Mouse (Mus musculus): ENCODE data around the gene Rptor. TPM values are rescaled to one million over a fixed set of nuclear protein-coding genes. Genes with fewer than 3 reads are reported as not detected.

The Rptor gene
- polyA plus RNA-seq, 1 experiment from 2014 or later: 10.8 TPM

DNA sequence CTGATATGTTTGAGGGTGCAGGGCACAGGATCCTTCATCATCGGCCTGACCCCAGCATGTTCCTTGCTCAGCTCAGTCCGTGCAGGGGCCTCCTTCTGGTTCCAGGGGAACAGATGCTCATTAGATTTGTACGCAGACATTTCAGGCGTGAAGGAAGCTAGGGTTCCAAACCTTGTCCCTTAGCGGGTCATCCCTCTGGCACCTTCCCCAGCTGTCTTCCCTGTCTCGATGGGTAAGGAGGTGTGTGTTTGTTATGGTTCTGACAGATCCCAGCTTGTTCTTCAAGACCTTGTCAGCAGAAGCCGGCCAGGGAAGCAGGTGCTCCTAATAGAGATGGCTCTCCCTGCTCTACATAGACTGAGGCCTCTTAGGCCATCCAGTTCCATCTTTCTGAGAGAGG lies 37.7 kb upstream of the Rptor start:
- H3K36me3 ChIP-seq (ENCODE audit: control insufficient read depth, insufficient read depth, low read length): no peaks in the 10 kb centered on the region
- H3K27ac ChIP-seq (replicated peaks; ENCODE audit: low read depth, low read length): peak overlapping the region; percentile 66; the same call in 1 of the 2 replicates
- H3K9ac ChIP-seq (replicated peaks; ENCODE audit: low read length): no peak overlapping the region
- no peak overlapping the region for H3K4me2 ChIP-seq (ENCODE audit: low read length)
- DNase-seq (no peak), ATAC-seq (ENCODE audit: low FRiP score, low TSS enrichment) (no peak)
- H3K4me3 ChIP-seq (replicated peaks; ENCODE audit: low read depth, low read length): no peak overlapping the region
- 48% methylated on average over 7 of the region's 7 CpGs for WGBS
- no peaks in the 10 kb centered on the region for H3K9me3 ChIP-seq (ENCODE audit: control insufficient read depth, low read length)
- 0 out of 2 replicates have a peak, but pooled peaks cover 3% of the 10 kb centered on the region for H3K27me3 ChIP-seq (ENCODE audit: control insufficient read depth, insufficient read depth, low read length)
- H3K4me1 ChIP-seq (ENCODE audit: control insufficient read depth, insufficient read depth, low read length): peaks cover 20% of the 10 kb centered on the region; the same call in 1 of the 2 replicates

DNA sequence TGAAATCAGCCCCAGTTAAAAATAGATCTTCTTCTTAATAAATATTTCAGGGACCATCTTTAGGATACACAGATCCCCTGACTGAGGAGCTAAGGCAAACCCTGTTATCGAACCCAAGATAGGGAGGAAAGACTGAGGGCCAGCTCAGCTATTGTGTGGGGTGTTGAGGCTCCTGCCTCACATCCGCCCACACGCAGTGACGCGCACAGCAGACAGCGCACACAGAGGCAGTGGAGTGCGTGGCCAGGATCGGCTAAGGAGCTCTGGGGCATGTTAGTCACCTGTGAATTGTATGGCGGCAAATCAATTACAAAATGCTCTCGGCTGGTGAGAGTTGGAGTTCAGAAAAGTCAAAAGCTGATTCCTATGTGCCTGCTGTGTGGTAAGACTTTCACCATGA lies 37.0 kb upstream of the Rptor start:
- ATAC-seq (ENCODE audit: low FRiP score, low TSS enrichment) (no peak), DNase-seq (peak; percentile 69)
- Histone ChIP-seq H3K27ac (replicated peaks; ENCODE audit: low read depth, low read length) (peak overlapping the region; percentile 66; the same call in 1 of the 2 replicates), H3K27me3 (ENCODE audit: control insufficient read depth, insufficient read depth, low read length) (no peaks in the 10 kb centered on the region), H3K9ac (replicated peaks; ENCODE audit: low read length) (no peak overlapping the region), H3K4me2 (ENCODE audit: low read length) (no peak overlapping the region), H3K4me1 (ENCODE audit: control insufficient read depth, insufficient read depth, low read length) (peaks cover 20% of the 10 kb centered on the region; the same call in 1 of the 2 replicates), H3K9me3 (ENCODE audit: control insufficient read depth, low read length) (no peaks in the 10 kb centered on the region), H3K4me3 (replicated peaks; ENCODE audit: low read depth, low read length) (no peak overlapping the region), H3K36me3 (ENCODE audit: control insufficient read depth, insufficient read depth, low read length) (no peaks in the 10 kb centered on the region)
- 29% methylated on average over 10 of the region's 10 CpGs for WGBS

- H3K4me3 ChIP-seq (replicated peaks; ENCODE audit: low read depth, low read length): no peak overlapping the region
- H3K27ac ChIP-seq (replicated peaks; ENCODE audit: low read depth, low read length): no peak overlapping the region
- H3K9me3 ChIP-seq (ENCODE audit: control insufficient read depth, low read length): no peaks in the 10 kb centered on the region
- WGBS: 56% methylated on average over 5 of the region's 5 CpGs
- ATAC-seq (ENCODE audit: low FRiP score, low TSS enrichment) (no peak), DNase-seq (no peak)
- H3K27me3 ChIP-seq (ENCODE audit: control insufficient read depth, insufficient read depth, low read length): no peaks in the 10 kb centered on the region
- no peak overlapping the region for H3K9ac ChIP-seq (replicated peaks; ENCODE audit: low read length)
- H3K4me2 ChIP-seq (ENCODE audit: low read length): no peak overlapping the region
- H3K4me1 ChIP-seq (ENCODE audit: control insufficient read depth, insufficient read depth, low read length): peaks cover 20% of the 10 kb centered on the region; the same call in 1 of the 2 replicates
- no peaks in the 10 kb centered on the region for H3K36me3 ChIP-seq (ENCODE audit: control insufficient read depth, insufficient read depth, low read length)
Observed at GRCm38 (mm10) chr11:119566188-119566587, 36.5 kb upstream of the Rptor start.

- Histone ChIP-seq H3K4me1 (ENCODE audit: control insufficient read depth, insufficient read depth, low read length) (peaks cover 9% of the 10 kb centered on the region), H3K9me3 (ENCODE audit: control insufficient read depth, low read length) (no peaks in the 10 kb centered on the region), H3K27me3 (ENCODE audit: control insufficient read depth, insufficient read depth, low read length) (no peaks in the 10 kb centered on the region), H3K4me3 (replicated peaks; ENCODE audit: low read depth, low read length) (no peak overlapping the region), H3K4me2 (ENCODE audit: low read length) (no peak overlapping the region), H3K9ac (replicated peaks; ENCODE audit: low read length) (no peak overlapping the region), H3K27ac (replicated peaks; ENCODE audit: low read depth, low read length) (0 out of 2 replicates have a peak overlapping the region, but pooled peaks have one; percentile 22), H3K36me3 (ENCODE audit: control insufficient read depth, insufficient read depth, low read length) (no peaks in the 10 kb centered on the region)
- ATAC-seq (ENCODE audit: low FRiP score, low TSS enrichment): no peak
- no peak for DNase-seq
- 30% methylated on average over 15 of the region's 15 CpGs for WGBS
Observed at GRCm38 (mm10) chr11:119572316-119573010, 30.2 kb upstream of the Rptor start.

GRCm38 (mm10) chr11:119576855-119577254 lies 25.9 kb upstream of the Rptor start:
- H3K9me3 ChIP-seq (ENCODE audit: control insufficient read depth, low read length): no peaks in the 10 kb centered on the region
- H3K9ac ChIP-seq (replicated peaks; ENCODE audit: low read length): 0 out of 2 replicates have a peak overlapping the region, but pooled peaks have one; percentile 2
- peaks cover 9% of the 10 kb centered on the region for H3K4me1 ChIP-seq (ENCODE audit: control insufficient read depth, insufficient read depth, low read length)
- no peak overlapping the region for H3K27ac ChIP-seq (replicated peaks; ENCODE audit: low read depth, low read length)
- 13% methylated on average over 4 of the region's 4 CpGs for WGBS
- ATAC-seq (ENCODE audit: low FRiP score, low TSS enrichment): no peak
- DNase-seq: no peak
- H3K4me2 ChIP-seq (ENCODE audit: low read length): no peak overlapping the region
- no peaks in the 10 kb centered on the region for H3K36me3 ChIP-seq (ENCODE audit: control insufficient read depth, insufficient read depth, low read length)
- no peaks in the 10 kb centered on the region for H3K27me3 ChIP-seq (ENCODE audit: control insufficient read depth, insufficient read depth, low read length)
- H3K4me3 ChIP-seq (replicated peaks; ENCODE audit: low read depth, low read length): no peak overlapping the region

DNA sequence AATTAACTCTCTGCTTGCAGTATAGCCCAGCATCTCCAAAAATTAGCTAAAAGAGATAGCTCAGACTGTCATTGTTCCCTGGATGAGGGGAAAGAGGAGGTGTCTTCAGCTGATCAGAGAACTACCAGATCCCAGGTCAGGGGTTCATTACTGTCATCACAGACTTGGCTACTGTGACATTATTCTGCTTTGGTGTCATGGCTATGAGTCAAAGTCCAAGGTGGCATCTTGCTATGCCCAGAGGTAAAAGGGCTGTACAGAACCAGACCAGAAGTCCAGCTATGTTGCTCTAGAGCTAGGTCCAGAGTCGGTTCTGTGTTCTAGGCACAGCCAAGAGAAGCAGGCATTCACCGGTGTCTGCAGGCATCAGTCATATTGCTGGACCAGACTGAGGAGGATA lies 25.0 kb upstream of the Rptor start:
- DNase-seq: no peak
- Histone ChIP-seq H3K9me3 (ENCODE audit: control insufficient read depth, low read length) (no peaks in the 10 kb centered on the region), H3K4me2 (ENCODE audit: low read length) (no peak overlapping the region), H3K27ac (replicated peaks; ENCODE audit: low read depth, low read length) (no peak overlapping the region), H3K27me3 (ENCODE audit: control insufficient read depth, insufficient read depth, low read length) (no peaks in the 10 kb centered on the region), H3K36me3 (ENCODE audit: control insufficient read depth, insufficient read depth, low read length) (no peaks in the 10 kb centered on the region), H3K9ac (replicated peaks; ENCODE audit: low read length) (no peak overlapping the region), H3K4me3 (replicated peaks; ENCODE audit: low read depth, low read length) (no peak overlapping the region), H3K4me1 (ENCODE audit: control insufficient read depth, insufficient read depth, low read length) (peaks cover 3% of the 10 kb centered on the region; the same call in 1 of the 2 replicates)
- WGBS: 92% methylated on average over 2 of the region's 2 CpGs
- ATAC-seq (ENCODE audit: low FRiP score, low TSS enrichment): no peak

DNA sequence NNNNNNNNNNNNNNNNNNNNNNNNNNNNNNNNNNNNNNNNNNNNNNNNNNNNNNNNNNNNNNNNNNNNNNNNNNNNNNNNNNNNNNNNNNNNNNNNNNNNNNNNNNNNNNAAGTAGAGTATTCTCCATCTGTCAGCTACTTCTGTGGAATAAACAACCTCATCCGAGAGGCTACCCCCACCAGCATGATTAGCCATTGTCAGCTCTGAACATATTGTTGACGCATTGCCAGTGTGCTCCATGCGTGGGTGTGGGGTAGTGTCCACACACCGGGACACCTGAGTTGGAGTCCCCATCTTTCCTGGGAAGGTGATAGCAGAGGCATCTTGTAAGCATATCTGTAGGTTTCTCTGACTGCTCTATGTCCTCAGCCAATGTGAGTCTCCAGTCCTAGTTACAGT lies 16.2 kb upstream of the Rptor start:
- H3K27ac ChIP-seq (replicated peaks; ENCODE audit: low read depth, low read length): no peak overlapping the region
- H3K36me3 ChIP-seq (ENCODE audit: control insufficient read depth, insufficient read depth, low read length): no peaks in the 10 kb centered on the region
- no peak overlapping the region for H3K4me2 ChIP-seq (ENCODE audit: low read length)
- H3K4me1 ChIP-seq (ENCODE audit: control insufficient read depth, insufficient read depth, low read length): no peaks in the 10 kb centered on the region
- 86% methylated on average over 4 of the region's 4 CpGs for WGBS
- H3K9ac ChIP-seq (replicated peaks; ENCODE audit: low read length): no peak overlapping the region
- no peak overlapping the region for H3K4me3 ChIP-seq (replicated peaks; ENCODE audit: low read depth, low read length)
- no peak for DNase-seq
- ATAC-seq (ENCODE audit: low FRiP score, low TSS enrichment): no peak
- no peaks in the 10 kb centered on the region for H3K27me3 ChIP-seq (ENCODE audit: control insufficient read depth, insufficient read depth, low read length)
- no peaks in the 10 kb centered on the region for H3K9me3 ChIP-seq (ENCODE audit: control insufficient read depth, low read length)

GRCm38 (mm10) chr11:119587112-119587511 lies 15.6 kb upstream of the Rptor start:
- 75% methylated on average over 5 of the region's 5 CpGs for WGBS
- no peak overlapping the region for H3K9ac ChIP-seq (replicated peaks; ENCODE audit: low read length)
- DNase-seq (no peak), ATAC-seq (ENCODE audit: low FRiP score, low TSS enrichment) (no peak)
- H3K27ac ChIP-seq (replicated peaks; ENCODE audit: low read depth, low read length): no peak overlapping the region
- H3K4me3 ChIP-seq (replicated peaks; ENCODE audit: low read depth, low read length): no peak overlapping the region
- H3K4me2 ChIP-seq (ENCODE audit: low read length): no peak overlapping the region
- no peaks in the 10 kb centered on the region for H3K4me1 ChIP-seq (ENCODE audit: control insufficient read depth, insufficient read depth, low read length)
- H3K27me3 ChIP-seq (ENCODE audit: control insufficient read depth, insufficient read depth, low read length): no peaks in the 10 kb centered on the region
- H3K36me3 ChIP-seq (ENCODE audit: control insufficient read depth, insufficient read depth, low read length): no peaks in the 10 kb centered on the region
- no peaks in the 10 kb centered on the region for H3K9me3 ChIP-seq (ENCODE audit: control insufficient read depth, low read length)

GRCm38 (mm10) chr11:119589242-119589641 lies 13.5 kb upstream of the Rptor start:
- Histone ChIP-seq H3K4me3 (replicated peaks; ENCODE audit: low read depth, low read length) (no peak overlapping the region), H3K4me2 (ENCODE audit: low read length) (no peak overlapping the region), H3K4me1 (ENCODE audit: control insufficient read depth, insufficient read depth, low read length) (no peaks in the 10 kb centered on the region), H3K9ac (replicated peaks; ENCODE audit: low read length) (no peak overlapping the region), H3K36me3 (ENCODE audit: control insufficient read depth, insufficient read depth, low read length) (no peaks in the 10 kb centered on the region), H3K9me3 (ENCODE audit: control insufficient read depth, low read length) (no peaks in the 10 kb centered on the region), H3K27me3 (ENCODE audit: control insufficient read depth, insufficient read depth, low read length) (no peaks in the 10 kb centered on the region), H3K27ac (replicated peaks; ENCODE audit: low read depth, low read length) (no peak overlapping the region)
- WGBS: 88% methylated on average over 7 of the region's 7 CpGs
- no peak for ATAC-seq (ENCODE audit: low FRiP score, low TSS enrichment)
- DNase-seq: no peak

Measured in midbrain, embryonic 14.5 days (tissue).